Mouse (Mus musculus): ENCODE results near the gene Plcxd2. TPM values are rescaled to one million over a fixed set of nuclear protein-coding genes. Genes with fewer than 3 reads are reported as not detected.
A peak's percentile ranks its signal among the peaks of the same experiment; 100 is the strongest.

Gene Plcxd2
- polyA plus RNA-seq, 1 experiment from 2014 or later = 15.0 TPM

DNA sequence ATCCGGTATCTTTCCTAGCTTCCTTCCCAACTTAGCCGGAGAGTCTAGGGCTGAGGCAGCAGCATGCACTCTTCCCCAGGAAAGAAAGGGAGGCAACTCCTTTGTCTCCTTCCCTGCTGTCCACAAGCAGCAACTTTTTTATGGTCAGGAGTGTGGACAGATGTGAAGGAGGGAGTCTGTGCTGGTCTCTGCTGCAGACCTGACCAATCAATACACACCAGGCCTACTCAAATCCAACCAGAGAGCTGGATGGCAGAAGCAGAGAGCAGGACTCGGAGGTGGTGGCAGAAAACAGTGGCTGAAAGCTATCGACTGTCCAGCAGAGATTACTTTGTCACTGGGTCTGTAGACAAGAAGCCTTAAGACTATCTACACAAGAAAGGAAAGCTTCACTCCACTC, 56.6 kb downstream of the Plcxd2 start, which contains the start of gene Phldb2:
Gene Phldb2, minus strand, starts transcription at position 205 of the 400 bp plus-strand sequence.
- no peak within 1 kb of the TSS for H3K4me2 ChIP-seq
- no peaks in the 10 kb centered on the region for H3K36me3 ChIP-seq
- 83% methylated on average over 4 of the region's 4 CpGs for WGBS
- H3K9me3 ChIP-seq = no peaks in the 10 kb centered on the region
- no peak within 1 kb of the TSS for H3K9ac ChIP-seq
- H3K4me1 ChIP-seq (replicated peaks) = no peaks in the 10 kb centered on the region
- no peak within 1 kb of the TSS for H3K27ac ChIP-seq (replicated peaks)
- H3K4me3 ChIP-seq = no peak within 1 kb of the TSS
- H3K27me3 ChIP-seq = no peaks in the 10 kb centered on the region
- no peak for ATAC-seq (ENCODE audit: low FRiP score, low read depth)

GRCm38 (mm10) chr16:45952501-45952900, 57.5 kb downstream of the Plcxd2 start:
- Histone ChIP-seq H3K4me1 (replicated peaks) (no peaks in the 10 kb centered on the region), H3K27ac (replicated peaks) (no peak overlapping the region), H3K4me2 (no peak overlapping the region), H3K27me3 (no peaks in the 10 kb centered on the region), H3K9me3 (no peaks in the 10 kb centered on the region), H3K4me3 (no peak overlapping the region), H3K9ac (no peak overlapping the region), H3K36me3 (no peaks in the 10 kb centered on the region)
- no peak for ATAC-seq (ENCODE audit: low FRiP score, low read depth)
- WGBS = 47% methylated on average over 5 of the region's 5 CpGs

DNA sequence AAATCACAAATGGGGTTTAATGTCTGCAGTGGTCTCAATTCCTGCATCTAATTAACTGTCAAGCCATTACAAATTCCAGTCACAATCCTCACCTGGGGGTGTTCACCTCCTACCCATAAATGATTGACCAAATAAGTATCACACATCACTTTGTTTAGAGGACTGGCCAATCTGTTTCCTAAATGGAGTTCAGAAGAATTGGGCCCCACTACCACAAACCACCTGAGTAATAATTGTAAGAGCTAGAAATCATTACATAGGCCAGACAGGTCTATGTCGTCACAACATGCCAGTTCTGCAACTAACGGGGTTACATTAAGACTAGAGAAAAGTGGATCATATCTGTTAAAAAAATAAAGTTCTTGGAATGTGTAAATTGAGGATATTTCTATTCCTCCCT, 58.0 kb downstream of the Plcxd2 start:
- H3K27ac ChIP-seq (replicated peaks) = no peak overlapping the region
- no peak overlapping the region for H3K4me2 ChIP-seq
- H3K9ac ChIP-seq = no peak overlapping the region
- no peaks in the 10 kb centered on the region for H3K27me3 ChIP-seq
- no peaks in the 10 kb centered on the region for H3K4me1 ChIP-seq (replicated peaks)
- no peak overlapping the region for H3K4me3 ChIP-seq
- no peaks in the 10 kb centered on the region for H3K36me3 ChIP-seq
- no peak for ATAC-seq (ENCODE audit: low FRiP score, low read depth)
- WGBS = 85% methylated on average over 2 of the region's 2 CpGs
- H3K9me3 ChIP-seq = no peaks in the 10 kb centered on the region

GRCm38 (mm10) chr16:45946335-45946734, 63.7 kb downstream of the Plcxd2 start:
- WGBS = 95% methylated on average over 2 of the region's 2 CpGs
- Histone ChIP-seq H3K4me1 (replicated peaks) (no peaks in the 10 kb centered on the region), H3K36me3 (no peaks in the 10 kb centered on the region), H3K27ac (replicated peaks) (no peak overlapping the region), H3K4me2 (no peak overlapping the region), H3K9ac (no peak overlapping the region), H3K9me3 (no peaks in the 10 kb centered on the region), H3K4me3 (no peak overlapping the region), H3K27me3 (no peaks in the 10 kb centered on the region)
- ATAC-seq (ENCODE audit: low FRiP score, low read depth) = no peak

GRCm38 (mm10) chr16:45945649-45946048, 64.4 kb downstream of the Plcxd2 start:
- Histone ChIP-seq H3K4me3 (no peak overlapping the region), H3K36me3 (no peaks in the 10 kb centered on the region), H3K27me3 (no peaks in the 10 kb centered on the region), H3K9ac (no peak overlapping the region), H3K27ac (replicated peaks) (no peak overlapping the region), H3K4me2 (no peak overlapping the region), H3K9me3 (no peaks in the 10 kb centered on the region), H3K4me1 (replicated peaks) (no peaks in the 10 kb centered on the region)
- WGBS = 91% methylated on average over 5 of the region's 5 CpGs
- ATAC-seq (ENCODE audit: low FRiP score, low read depth) = no peak

- no peaks in the 10 kb centered on the region for H3K36me3 ChIP-seq
- no peaks in the 10 kb centered on the region for H3K27me3 ChIP-seq
- no peak overlapping the region for H3K9ac ChIP-seq
- no peak overlapping the region for H3K4me3 ChIP-seq
- H3K27ac ChIP-seq (replicated peaks) = no peak overlapping the region
- H3K4me1 ChIP-seq (replicated peaks) = no peaks in the 10 kb centered on the region
- no peak for ATAC-seq (ENCODE audit: low FRiP score, low read depth)
- no peaks in the 10 kb centered on the region for H3K9me3 ChIP-seq
- WGBS = 50% methylated on average over 11 of the region's 11 CpGs
- H3K4me2 ChIP-seq = no peak overlapping the region
These were observed 64.8 kb downstream of the Plcxd2 start for GRCm38 (mm10) chr16:45945174-45945631.

DNA sequence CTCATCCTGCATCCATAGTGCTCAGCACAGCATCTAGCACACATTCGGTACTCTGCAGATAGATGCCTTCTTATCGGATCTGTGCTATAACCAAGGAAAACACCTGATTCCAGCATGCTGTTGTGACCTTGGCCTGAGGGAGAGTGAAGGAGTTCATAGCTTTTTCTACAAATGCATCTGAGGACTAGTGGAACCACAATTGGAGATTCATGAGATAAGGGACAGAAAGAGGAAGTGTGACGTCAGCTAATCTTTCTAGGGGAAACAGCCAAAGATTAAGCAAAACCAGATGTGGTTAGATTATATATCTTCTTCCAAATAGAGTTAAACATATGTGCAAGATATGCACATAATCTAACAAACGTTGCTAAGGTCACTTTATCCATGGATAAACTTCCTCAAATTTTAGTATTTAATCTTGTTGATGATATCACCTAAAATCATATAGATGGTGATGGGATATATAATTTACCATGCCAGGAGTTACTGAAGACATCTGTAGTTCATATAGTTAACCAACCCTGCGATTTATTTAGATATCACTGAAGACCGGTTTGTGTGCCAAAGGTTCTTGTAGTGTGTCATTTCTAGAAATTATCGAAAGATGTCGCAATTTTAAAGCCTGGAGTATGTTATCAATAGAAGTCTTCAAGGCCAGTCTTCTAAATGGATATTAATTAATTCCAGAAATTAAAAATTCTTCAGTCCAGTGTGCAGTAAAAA, 67.7 kb downstream of the Plcxd2 start:
- WGBS = 88% methylated on average over 8 of the region's 8 CpGs
- H3K4me3 ChIP-seq = no peak overlapping the region
- ATAC-seq (ENCODE audit: low FRiP score, low read depth) = no peak
- H3K9ac ChIP-seq = no peak overlapping the region
- H3K9me3 ChIP-seq = no peaks in the 10 kb centered on the region
- H3K36me3 ChIP-seq = no peaks in the 10 kb centered on the region
- H3K4me1 ChIP-seq (replicated peaks) = no peaks in the 10 kb centered on the region
- no peak overlapping the region for H3K27ac ChIP-seq (replicated peaks)
- H3K4me2 ChIP-seq = no peak overlapping the region
- H3K27me3 ChIP-seq = no peaks in the 10 kb centered on the region

GRCm38 (mm10) chr16:45940701-45941100, 69.3 kb downstream of the Plcxd2 start:
- WGBS = 86% methylated on average over 2 of the region's 2 CpGs
- Histone ChIP-seq H3K4me2 (no peak overlapping the region), H3K9me3 (no peaks in the 10 kb centered on the region), H3K27me3 (no peaks in the 10 kb centered on the region), H3K36me3 (no peaks in the 10 kb centered on the region), H3K9ac (no peak overlapping the region), H3K27ac (replicated peaks) (no peak overlapping the region), H3K4me1 (replicated peaks) (0 out of 2 replicates have a peak, but pooled peaks cover 9% of the 10 kb centered on the region), H3K4me3 (no peak overlapping the region)
- no peak for ATAC-seq (ENCODE audit: low FRiP score, low read depth)

DNA sequence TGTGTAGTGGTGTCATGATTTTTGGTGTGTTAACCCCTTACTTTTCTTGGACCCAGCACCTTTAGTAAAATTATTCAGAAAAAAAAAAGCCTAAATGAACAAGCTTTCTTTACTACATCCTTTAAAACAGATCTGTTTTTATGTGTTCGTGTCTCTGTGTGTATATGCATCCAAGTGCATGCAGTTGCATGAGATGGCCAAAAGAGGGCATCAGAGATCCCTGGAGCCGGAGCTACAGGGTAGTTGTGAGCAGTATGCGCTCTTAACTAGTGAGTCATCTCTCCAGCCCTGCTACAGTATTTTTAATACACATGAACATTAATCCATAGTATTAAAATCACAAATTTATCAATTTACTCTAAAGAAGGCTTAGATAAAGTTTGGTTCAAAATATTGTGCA, 70.6 kb downstream of the Plcxd2 start:
- 98% methylated on average over 3 of the region's 3 CpGs for WGBS
- Histone ChIP-seq H3K4me1 (replicated peaks) (0 out of 2 replicates have a peak, but pooled peaks cover 9% of the 10 kb centered on the region), H3K27me3 (no peaks in the 10 kb centered on the region), H3K4me3 (no peak overlapping the region), H3K4me2 (no peak overlapping the region), H3K36me3 (no peaks in the 10 kb centered on the region), H3K9me3 (no peaks in the 10 kb centered on the region), H3K27ac (replicated peaks) (no peak overlapping the region), H3K9ac (no peak overlapping the region)
- ATAC-seq (ENCODE audit: low FRiP score, low read depth) = no peak

- 66% methylated on average over 2 of the region's 2 CpGs for WGBS
- Histone ChIP-seq H3K9me3 (no peaks in the 10 kb centered on the region), H3K36me3 (no peaks in the 10 kb centered on the region), H3K27me3 (no peaks in the 10 kb centered on the region), H3K4me3 (no peak overlapping the region), H3K4me1 (replicated peaks) (0 out of 2 replicates have a peak, but pooled peaks cover 9% of the 10 kb centered on the region), H3K4me2 (no peak overlapping the region), H3K9ac (no peak overlapping the region), H3K27ac (replicated peaks) (no peak overlapping the region)
- ATAC-seq (ENCODE audit: low FRiP score, low read depth) = no peak
These were observed 72.6 kb downstream of the Plcxd2 start for GRCm38 (mm10) chr16:45937381-45937780.

DNA sequence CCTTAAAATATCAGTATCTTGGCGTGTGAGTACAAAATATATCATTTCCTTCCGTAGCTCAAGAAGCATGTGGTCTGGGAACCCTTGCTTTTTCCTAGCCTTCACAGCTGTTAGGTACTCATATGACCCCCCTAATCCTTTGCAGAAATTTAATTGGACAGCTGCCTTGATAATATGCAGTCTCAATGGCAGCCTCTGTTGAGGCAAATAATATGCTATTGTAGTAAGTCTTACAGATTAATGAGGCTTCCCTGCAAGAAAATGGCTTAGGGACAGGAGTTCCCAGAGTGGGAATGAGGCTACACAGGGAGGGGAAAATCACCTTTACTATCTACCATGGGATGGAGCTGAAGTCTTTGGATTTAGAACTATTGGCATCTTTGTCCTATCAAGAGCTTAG, 73.5 kb downstream of the Plcxd2 start:
- H3K9me3 ChIP-seq = no peaks in the 10 kb centered on the region
- no peaks in the 10 kb centered on the region for H3K36me3 ChIP-seq
- H3K27me3 ChIP-seq = no peaks in the 10 kb centered on the region
- 56% methylated on average over 2 of the region's 2 CpGs for WGBS
- no peak overlapping the region for H3K4me3 ChIP-seq
- no peak overlapping the region for H3K9ac ChIP-seq
- 0 out of 2 replicates have a peak, but pooled peaks cover 9% of the 10 kb centered on the region for H3K4me1 ChIP-seq (replicated peaks)
- H3K4me2 ChIP-seq = no peak overlapping the region
- peak; percentile 42; the same call in 1 of the 2 replicates for ATAC-seq (ENCODE audit: low FRiP score, low read depth)
- no peak overlapping the region for H3K27ac ChIP-seq (replicated peaks)

GRCm38 (mm10) chr16:45935956-45936483, 74.0 kb downstream of the Plcxd2 start:
- Histone ChIP-seq H3K4me3 (no peak overlapping the region), H3K27me3 (no peaks in the 10 kb centered on the region), H3K4me1 (replicated peaks) (0 out of 2 replicates have a peak, but pooled peaks cover 9% of the 10 kb centered on the region), H3K27ac (replicated peaks) (no peak overlapping the region), H3K4me2 (no peak overlapping the region), H3K9me3 (no peaks in the 10 kb centered on the region), H3K36me3 (no peaks in the 10 kb centered on the region), H3K9ac (no peak overlapping the region)
- WGBS = 78% methylated on average over 3 of the region's 3 CpGs
- ATAC-seq (ENCODE audit: low FRiP score, low read depth) = no peak

All from hindbrain, embryonic 15.5 days (tissue).